Mouse (Mus musculus) neural tube, embryonic 12.5 days (tissue): ENCODE measurements at regions not wholly inside any gene's neighbourhood (a gene's known extent, or its start where the extent isn't known, plus 50 kb on each side); places are given as distances from the start of the nearest gene placed in this dataset.

ENCODE experiments used
- ATAC-seq: fragments of 200-750 bp; cut with Nextera tagmentation; 2 replicates; pipeline ENCODE4 v1.8.0; 2017; ENCODE audit warnings: low read depth, mild to moderate bottlenecking, moderate TSS enrichment, moderate library complexity; ENCODE audit not compliant: low FRiP score
- H3K27ac ChIP-seq: fragments of 300-500 bp; sonication (generic); 2 replicates; pipeline ENCODE4 v1.5.1; 2016
- H3K27me3 ChIP-seq: fragments of 300-500 bp; sonication (generic); replicated peaks from 2 replicates; pipeline ENCODE4 v1.6.1; 2016; ENCODE audit warnings: mild to moderate bottlenecking
- H3K36me3 ChIP-seq: fragments of 300-500 bp; sonication (generic); 2 replicates; pipeline ENCODE4 v1.6.1; 2016; ENCODE audit warnings: mild to moderate bottlenecking
- H3K4me1 ChIP-seq: fragments of 300-500 bp; sonication (generic); 2 replicates; pipeline ENCODE4 v1.6.1; 2016
- H3K4me2 ChIP-seq: fragments of 300-500 bp; sonication (generic); replicated peaks from 2 replicates; pipeline ENCODE4 v1.6.1; 2016; ENCODE audit warnings: mild to moderate bottlenecking
- H3K4me3 ChIP-seq: fragments of 300-500 bp; sonication (generic); 2 replicates; pipeline ENCODE4 v1.5.1; 2016
- H3K9ac ChIP-seq: fragments of 300-500 bp; sonication (generic); 2 replicates; pipeline ENCODE4 v1.6.1; 2016; ENCODE audit warnings: mild to moderate bottlenecking
- H3K9me3 ChIP-seq: fragments of 300-500 bp; sonication (generic); 2 replicates; pipeline ENCODE4 v1.6.1; 2016; ENCODE audit warnings: mild to moderate bottlenecking
- WGBS: fragments of 180-500 bp; shearing (Covaris S2); methylation state at CpG from one replicate; pipeline ENCODE4 v1.1.7; 2016; 5-methylcytosine and 5-hydroxymethylcytosine counted together

GRCm38 (mm10) chr8:64357092-64357491 lies 151.0 kb upstream of the Tll1 start:
- H3K27me3 ChIP-seq: no peaks in the 10 kb centered on the region
- H3K4me2 ChIP-seq: no peak overlapping the region
- no peak for ATAC-seq
- H3K4me1 ChIP-seq: no peaks in the 10 kb centered on the region
- H3K9me3 ChIP-seq: no peaks in the 10 kb centered on the region
- 92% methylated on average over 5 of the region's 5 CpGs for WGBS
- H3K9ac ChIP-seq: no peak overlapping the region
- H3K4me3 ChIP-seq: no peak overlapping the region
- H3K36me3 ChIP-seq: no peaks in the 10 kb centered on the region
- H3K27ac ChIP-seq: no peak overlapping the region

GRCm38 (mm10) chr8:64348082-64348646 lies 142.1 kb upstream of the Tll1 start:
- WGBS: 80% methylated on average over 3 of the region's 3 CpGs
- H3K27ac ChIP-seq: no peak overlapping the region

GRCm38 (mm10) chr8:64347490-64347889 lies 141.4 kb upstream of the Tll1 start:
- no peak overlapping the region for H3K9ac ChIP-seq
- no peaks in the 10 kb centered on the region for H3K36me3 ChIP-seq
- H3K4me2 ChIP-seq: no peak overlapping the region
- H3K27me3 ChIP-seq: no peaks in the 10 kb centered on the region
- no peak for ATAC-seq
- H3K4me3 ChIP-seq: no peak overlapping the region
- no peaks in the 10 kb centered on the region for H3K4me1 ChIP-seq
- H3K27ac ChIP-seq: no peak overlapping the region
- 85% methylated on average over 2 of the region's 2 CpGs for WGBS
- H3K9me3 ChIP-seq: no peaks in the 10 kb centered on the region

More at GRCm38 (mm10) chr8:64348082-64348646, 142.1 kb upstream of the Tll1 start:
- Histone ChIP-seq H3K4me3 (no peak overlapping the region), H3K9ac (no peak overlapping the region), H3K4me2 (no peak overlapping the region), H3K9me3 (no peaks in the 10 kb centered on the region), H3K36me3 (no peaks in the 10 kb centered on the region), H3K4me1 (no peaks in the 10 kb centered on the region), H3K27me3 (no peaks in the 10 kb centered on the region)
- no peak for ATAC-seq

GRCm38 (mm10) chr8:64346428-64346827 lies 140.4 kb upstream of the Tll1 start:
- 85% methylated on average over 5 of the region's 5 CpGs for WGBS
- Histone ChIP-seq H3K4me3 (no peak overlapping the region), H3K9me3 (no peaks in the 10 kb centered on the region)

GRCm38 (mm10) chr8:64344933-64345332 lies 138.9 kb upstream of the Tll1 start:
- Histone ChIP-seq H3K9ac (no peak overlapping the region), H3K4me3 (no peak overlapping the region), H3K4me2 (no peak overlapping the region), H3K4me1 (no peaks in the 10 kb centered on the region), H3K36me3 (no peaks in the 10 kb centered on the region), H3K9me3 (no peaks in the 10 kb centered on the region), H3K27me3 (no peaks in the 10 kb centered on the region), H3K27ac (no peak overlapping the region)
- 97% methylated on average over 1 of the region's 1 CpGs for WGBS
- ATAC-seq: no peak

More at GRCm38 (mm10) chr8:64346428-64346827, 140.4 kb upstream of the Tll1 start:
- Histone ChIP-seq H3K27ac (no peak overlapping the region), H3K27me3 (no peaks in the 10 kb centered on the region), H3K4me1 (no peaks in the 10 kb centered on the region), H3K36me3 (no peaks in the 10 kb centered on the region), H3K4me2 (no peak overlapping the region), H3K9ac (no peak overlapping the region)
- no peak for ATAC-seq

- Histone ChIP-seq H3K4me2 (no peak overlapping the region), H3K36me3 (no peaks in the 10 kb centered on the region), H3K4me3 (no peak overlapping the region), H3K9ac (no peak overlapping the region), H3K27me3 (no peaks in the 10 kb centered on the region), H3K27ac (no peak overlapping the region), H3K9me3 (no peaks in the 10 kb centered on the region), H3K4me1 (no peaks in the 10 kb centered on the region)
- no peak for ATAC-seq
- WGBS: 82% methylated on average over 7 of the region's 7 CpGs
These were observed 137.5 kb upstream of the Tll1 start for GRCm38 (mm10) chr8:64343600-64343999.

GRCm38 (mm10) chr8:64342397-64342796 lies 136.3 kb upstream of the Tll1 start:
- no peak overlapping the region for H3K4me3 ChIP-seq
- no peaks in the 10 kb centered on the region for H3K9me3 ChIP-seq
- no peaks in the 10 kb centered on the region for H3K27me3 ChIP-seq
- no peak for ATAC-seq
- no peak overlapping the region for H3K27ac ChIP-seq
- no peaks in the 10 kb centered on the region for H3K36me3 ChIP-seq
- H3K4me2 ChIP-seq: no peak overlapping the region
- H3K4me1 ChIP-seq: no peaks in the 10 kb centered on the region
- H3K9ac ChIP-seq: no peak overlapping the region

GRCm38 (mm10) chr8:64337356-64337755 lies 131.3 kb upstream of the Tll1 start:
- WGBS: 65% methylated on average over 7 of the region's 7 CpGs

GRCm38 (mm10) chr8:64336546-64336945 lies 130.5 kb upstream of the Tll1 start:
- Histone ChIP-seq H3K9me3 (no peaks in the 10 kb centered on the region), H3K27ac (no peak overlapping the region), H3K9ac (no peak overlapping the region), H3K36me3 (no peaks in the 10 kb centered on the region), H3K27me3 (no peaks in the 10 kb centered on the region), H3K4me3 (no peak overlapping the region), H3K4me2 (no peak overlapping the region), H3K4me1 (no peaks in the 10 kb centered on the region)
- no peak for ATAC-seq

More at GRCm38 (mm10) chr8:64337356-64337755, 131.3 kb upstream of the Tll1 start:
- no peaks in the 10 kb centered on the region for H3K36me3 ChIP-seq
- no peaks in the 10 kb centered on the region for H3K27me3 ChIP-seq
- no peak overlapping the region for H3K4me2 ChIP-seq
- no peak for ATAC-seq
- no peaks in the 10 kb centered on the region for H3K9me3 ChIP-seq
- H3K4me3 ChIP-seq: no peak overlapping the region
- H3K9ac ChIP-seq: no peak overlapping the region
- no peaks in the 10 kb centered on the region for H3K4me1 ChIP-seq
- no peak overlapping the region for H3K27ac ChIP-seq

GRCm38 (mm10) chr8:64335495-64335894 lies 129.4 kb upstream of the Tll1 start:
- no peak overlapping the region for H3K9ac ChIP-seq
- no peak overlapping the region for H3K27ac ChIP-seq
- H3K27me3 ChIP-seq: no peaks in the 10 kb centered on the region
- ATAC-seq: no peak
- H3K36me3 ChIP-seq: no peaks in the 10 kb centered on the region
- H3K9me3 ChIP-seq: no peaks in the 10 kb centered on the region
- WGBS: 54% methylated on average over 5 of the region's 5 CpGs
- no peak overlapping the region for H3K4me2 ChIP-seq
- H3K4me1 ChIP-seq: no peaks in the 10 kb centered on the region
- H3K4me3 ChIP-seq: no peak overlapping the region

GRCm38 (mm10) chr8:64323985-64324384 lies 117.9 kb upstream of the Tll1 start:
- Histone ChIP-seq H3K4me2 (no peak overlapping the region), H3K9ac (no peak overlapping the region), H3K4me3 (no peak overlapping the region), H3K4me1 (no peaks in the 10 kb centered on the region), H3K27ac (no peak overlapping the region), H3K36me3 (no peaks in the 10 kb centered on the region), H3K9me3 (no peaks in the 10 kb centered on the region), H3K27me3 (no peaks in the 10 kb centered on the region)
- 92% methylated on average over 2 of the region's 2 CpGs for WGBS
- no peak for ATAC-seq

- 0 out of 2 replicates have a peak, but pooled peaks cover 2% of the 10 kb centered on the region for H3K4me1 ChIP-seq
- H3K27ac ChIP-seq: no peak overlapping the region
- WGBS: 89% methylated on average over 4 of the region's 4 CpGs
- H3K4me3 ChIP-seq: no peak overlapping the region
- ATAC-seq: no peak
- no peaks in the 10 kb centered on the region for H3K27me3 ChIP-seq
- H3K36me3 ChIP-seq: no peaks in the 10 kb centered on the region
- H3K9ac ChIP-seq: no peak overlapping the region
- no peak overlapping the region for H3K4me2 ChIP-seq
- no peaks in the 10 kb centered on the region for H3K9me3 ChIP-seq
These were observed 114.3 kb upstream of the Tll1 start for GRCm38 (mm10) chr8:64320343-64320742.

GRCm38 (mm10) chr8:64319220-64319820 lies 113.2 kb upstream of the Tll1 start:
- H3K36me3 ChIP-seq: no peaks in the 10 kb centered on the region
- no peak overlapping the region for H3K4me2 ChIP-seq
- H3K4me1 ChIP-seq: 0 out of 2 replicates have a peak, but pooled peaks cover 2% of the 10 kb centered on the region
- ATAC-seq: no peak
- H3K9ac ChIP-seq: no peak overlapping the region
- no peaks in the 10 kb centered on the region for H3K27me3 ChIP-seq
- H3K9me3 ChIP-seq: no peaks in the 10 kb centered on the region
- 32% methylated on average over 6 of the region's 6 CpGs for WGBS
- no peak overlapping the region for H3K4me3 ChIP-seq
- H3K27ac ChIP-seq: no peak overlapping the region
